ENCODE assay signal across 19 mouse cellular contexts in genomic region chr14:23096405-23096804, GRCm38 (mm10).
DNase-seq lines count a peak whose midpoint lies in the region; ATAC-seq and TF ChIP-seq lines count a peak whose summit lies in the region.
"Had no signal": no experiment of that assay in that cellular context is flagged by ENCODE, and none has a peak within 500 bp of the region (broad histone marks: within the 10 kb centered on the region; RNA-seq: fewer than 3 reads in every experiment).

No protein-coding gene starts in this region.

- TF ChIP-seq CTCF in heart, adult 2 months (IDR thresholded peaks at IDR 0.05) = no peak

- H3K9ac ChIP-seq in hindbrain, embryonic 13.5 days = no peak overlapping the region
- no peak overlapping the region for H3K9ac ChIP-seq in midbrain, embryonic 15.5 days
- H3K9ac ChIP-seq in heart, adult 2 months (ENCODE audit: low read depth, low read length) = no peak overlapping the region
- H3K9ac ChIP-seq: embryonic facial prominence, embryonic 15.5 days; heart, embryonic 13.5 days; liver, embryonic 14.5 days had no signal

- TF ChIP-seq EP300 in heart, adult 2 months (IDR thresholded peaks at IDR 0.05; ENCODE audit: insufficient read depth, low read depth, low read length) = no peak

- WGBS in forebrain, embryonic 10.5 days = 75% methylated on average over 4 of the region's 4 CpGs
- 63% methylated on average over 4 of the region's 4 CpGs for WGBS in hindbrain, embryonic 13.5 days
- 67% methylated on average over 4 of the region's 4 CpGs for WGBS in midbrain, embryonic 15.5 days
- WGBS in heart, adult 2 months = 67% methylated on average over 4 of the region's 4 CpGs

- DNase-seq in cerebellum, postnatal 10 days = peak; percentile 44 to 52
- DNase-seq in cerebellum, adult 11-12 months = no peak
- DNase-seq in forebrain, embryonic 10.5 days (ENCODE audit: extremely low spot score, low spot score) = no peak
- DNase-seq in heart, adult 2 months = no peak
- no peak for DNase-seq in adrenal gland, postnatal 14 days
- no peak for DNase-seq in spleen, postnatal 36 days (ENCODE audit: low spot score in 2 of 2)
- DNase-seq: adrenal gland, postnatal 10 days; gastrocnemius, postnatal 14 days; heart, postnatal 4 days; kidney, adult 18-20 months; kidney, postnatal 25 days; lung, postnatal 10 days; thymus, adult 18-20 months had no signal

- ATAC-seq in hindbrain, embryonic 13.5 days (ENCODE audit: low FRiP score) = 0 out of 2 replicates have a peak, but pooled peaks have one; percentile 28
- ATAC-seq in midbrain, embryonic 15.5 days (replicated peaks) = peak; percentile 58; the same call in 1 of the 2 replicates

- H3K9me3 ChIP-seq in forebrain, embryonic 10.5 days = no peaks in the 10 kb centered on the region
- no peaks in the 10 kb centered on the region for H3K9me3 ChIP-seq in hindbrain, embryonic 13.5 days
- no peaks in the 10 kb centered on the region for H3K9me3 ChIP-seq in midbrain, embryonic 15.5 days
- H3K9me3 ChIP-seq: embryonic facial prominence, embryonic 15.5 days; heart, embryonic 13.5 days; megakaryocyte, embryonic 14.5 days had no signal

- H3K4me2 ChIP-seq in hindbrain, embryonic 13.5 days = no peak overlapping the region
- H3K4me2 ChIP-seq in midbrain, embryonic 15.5 days = no peak overlapping the region
- H3K4me2 ChIP-seq: embryonic facial prominence, embryonic 15.5 days; heart, embryonic 13.5 days had no signal

- H3K4me1 ChIP-seq in forebrain, embryonic 10.5 days = peaks cover 20% of the 10 kb centered on the region
- H3K4me1 ChIP-seq in hindbrain, embryonic 13.5 days (replicated peaks) = peaks cover 28% of the 10 kb centered on the region
- peaks cover 20% of the 10 kb centered on the region for H3K4me1 ChIP-seq in midbrain, embryonic 15.5 days
- H3K4me1 ChIP-seq in heart, adult 2 months (ENCODE audit: control insufficient read depth, insufficient read depth, low read length) = no peaks in the 10 kb centered on the region
- H3K4me1 ChIP-seq: embryonic facial prominence, embryonic 15.5 days; megakaryocyte, embryonic 14.5 days had no signal

- H3K4me3 ChIP-seq in forebrain, embryonic 10.5 days = no peak overlapping the region
- no peak overlapping the region for H3K4me3 ChIP-seq in hindbrain, embryonic 13.5 days
- H3K4me3 ChIP-seq in midbrain, embryonic 15.5 days = no peak overlapping the region
- no peak overlapping the region for H3K4me3 ChIP-seq in heart, adult 2 months
- H3K4me3 ChIP-seq: embryonic facial prominence, embryonic 15.5 days; heart, embryonic 13.5 days; megakaryocyte, embryonic 14.5 days had no signal

- H3K27ac ChIP-seq in forebrain, embryonic 10.5 days = peak overlapping the region; percentile 60; the same call in 1 of the 2 replicates
- H3K27ac ChIP-seq in hindbrain, embryonic 13.5 days = peak overlapping the region; percentile 67
- H3K27ac ChIP-seq in midbrain, embryonic 15.5 days = 0 out of 2 replicates have a peak overlapping the region, but pooled peaks have one; percentile 27
- H3K27ac ChIP-seq in heart, adult 2 months = no peak overlapping the region
- H3K27ac ChIP-seq: embryonic facial prominence, embryonic 15.5 days; heart, embryonic 13.5 days; liver, embryonic 14.5 days had no signal

- H3K27me3 ChIP-seq in forebrain, embryonic 10.5 days (ENCODE audit: poor library complexity, severe bottlenecking) = no peaks in the 10 kb centered on the region
- no peaks in the 10 kb centered on the region for H3K27me3 ChIP-seq in hindbrain, embryonic 13.5 days
- H3K27me3 ChIP-seq in midbrain, embryonic 15.5 days (replicated peaks) = no peaks in the 10 kb centered on the region
- no peaks in the 10 kb centered on the region for H3K27me3 ChIP-seq in heart, adult 2 months (ENCODE audit: control insufficient read depth, insufficient read depth, low read length)
- H3K27me3 ChIP-seq: embryonic facial prominence, embryonic 15.5 days; heart, embryonic 13.5 days; megakaryocyte, embryonic 14.5 days had no signal

- H3K36me3 ChIP-seq in forebrain, embryonic 10.5 days (replicated peaks) = no peaks in the 10 kb centered on the region
- H3K36me3 ChIP-seq in hindbrain, embryonic 13.5 days = no peaks in the 10 kb centered on the region
- H3K36me3 ChIP-seq in midbrain, embryonic 15.5 days (replicated peaks) = no peaks in the 10 kb centered on the region
- H3K36me3 ChIP-seq in heart, adult 2 months (ENCODE audit: control insufficient read depth, insufficient read depth, low read length) = no peaks in the 10 kb centered on the region
- H3K36me3 ChIP-seq: embryonic facial prominence, embryonic 15.5 days; heart, embryonic 13.5 days had no signal

- no peaks in the 10 kb centered on the region for H3K79me2 ChIP-seq in heart, adult 2 months (replicated peaks; ENCODE audit: control insufficient read depth, insufficient read depth, low read length)

- intact Hi-C loops in heart, adult 2 months (cut with DNase I) = no loop called here

- TF ChIP-seq POLR2A in heart, adult 2 months (IDR thresholded peaks at IDR 0.05; ENCODE audit: insufficient read depth, low read depth, low read length) = no peak

Comparison
In these comparisons a context has a peak if more than half of its experiments do, and no peak if none do; other contexts are left out.
1. DNase-seq: peak in cerebellum, postnatal 10 days (2 of 2); none in cerebellum, adult 11-12 months (single experiment), forebrain, embryonic 10.5 days (single experiment), heart, adult 2 months (0 of 2), adrenal gland, postnatal 14 days (single experiment) and spleen, postnatal 36 days (0 of 2).